Mouse (Mus musculus) MEL (cell line): Measurements from ENCODE around the gene Atg4a-ps.

Experiments
- BHLHE40 ChIP-seq: IDR thresholded peaks from 2 replicates; pipeline ENCODE4 v1.6.1; 2012; ENCODE audit warnings: low read depth, mild to moderate bottlenecking, inconsistent platforms, low read length, improper control_type of control experiment, borderline replicate concordance
- CHD1 ChIP-seq: IDR thresholded peaks from 2 replicates; pipeline ENCODE4 v1.6.1; 2012; ENCODE audit warnings: low read depth, mild to moderate bottlenecking, inconsistent platforms, low read length, improper control_type of control experiment
- CHD2 ChIP-seq: IDR thresholded peaks from 2 replicates; pipeline ENCODE4 v1.6.1; 2011; ENCODE audit warnings: low read length, improper control_type of control experiment
- CTCF ChIP-seq, 3 experiments: IDR thresholded peaks in 2 of 3; conservative IDR thresholded peaks in 1 of 3; 2 replicates each; pipeline ENCODE4 v1.5.1; 2011 to 2012; ENCODE audit warnings: low read length in 3 of 3, low read depth in 2 of 3, mild to moderate bottlenecking in 2 of 3, improper control_type of control experiment in 1 of 3, inconsistent platforms in 1 of 3, mixed read lengths in 1 of 3, moderate library complexity in 1 of 3; ENCODE audit not compliant: control insufficient read depth in 1 of 3, insufficient read depth in 1 of 3, poor library complexity in 1 of 3, severe bottlenecking in 1 of 3
- HCFC1 ChIP-seq: IDR thresholded peaks from 2 replicates; pipeline ENCODE4 v1.6.1; 2012; ENCODE audit warnings: low read depth, mild to moderate bottlenecking, inconsistent platforms, low read length, improper control_type of control experiment, moderate library complexity
- MAFK ChIP-seq: IDR thresholded peaks from 2 replicates; pipeline ENCODE4 v1.6.1; 2011; ENCODE audit warnings: low read depth, mild to moderate bottlenecking, low read length, improper control_type of control experiment, borderline replicate concordance
- MXI1 ChIP-seq: IDR thresholded peaks from 2 replicates; pipeline ENCODE4 v1.6.1; 2011; ENCODE audit warnings: mild to moderate bottlenecking, low read depth, low read length, improper control_type of control experiment
- POLR2A ChIP-seq, 2 experiments: IDR thresholded peaks; 2 replicates each; pipeline ENCODE4 v1.6.1; 2011 to 2012; ENCODE audit warnings: low read length in 2 of 2, mild to moderate bottlenecking in 2 of 2, control low read depth in 1 of 2, improper control_type of control experiment in 1 of 2, low read depth in 1 of 2, moderate library complexity in 1 of 2; ENCODE audit not compliant: control insufficient read depth in 1 of 2, insufficient read depth in 1 of 2, poor library complexity in 1 of 2
- RAD21 ChIP-seq: IDR thresholded peaks from 2 replicates; pipeline ENCODE4 v1.6.1; 2011; ENCODE audit warnings: mild to moderate bottlenecking, low read depth, low read length, improper control_type of control experiment
- USF1 ChIP-seq: IDR thresholded peaks from 2 replicates; pipeline ENCODE4 v1.6.1; 2014; ENCODE audit warnings: low read depth, mild to moderate bottlenecking, inconsistent platforms, low read length, improper control_type of control experiment, moderate library complexity
- ZKSCAN1 ChIP-seq: IDR thresholded peaks from 2 replicates; pipeline ENCODE4 v1.6.1; 2012; ENCODE audit warnings: low read depth, mild to moderate bottlenecking, inconsistent platforms, low read length, improper control_type of control experiment, moderate library complexity

GRCm38 (mm10) chr3:103637641-103638040 lies 8.2 kb downstream of the Atg4a-ps start:
- no peak for TF ChIP-seq CTCF (IDR thresholded peaks at IDR 0.05 in 2 of 3, conservative IDR thresholded peaks at IDR 0.05 in 1 of 3; ENCODE audit: control insufficient read depth in 1 of 3, insufficient read depth in 1 of 3, low read depth in 2 of 3, low read length in 3 of 3, poor library complexity in 1 of 3, severe bottlenecking in 1 of 3)
- TF ChIP-seq MXI1: no peak
- TF ChIP-seq BHLHE40: no peak
- TF ChIP-seq RAD21: no peak
- TF ChIP-seq HCFC1: no peak
- no peak for TF ChIP-seq ZKSCAN1
- TF ChIP-seq POLR2A (IDR thresholded peaks at IDR 0.05; ENCODE audit: control insufficient read depth in 1 of 2, insufficient read depth in 1 of 2, low read depth in 1 of 2, low read length in 2 of 2, poor library complexity in 1 of 2): no peak
- TF ChIP-seq MAFK: no peak
- no peak for TF ChIP-seq USF1
- TF ChIP-seq CHD2: no peak
- TF ChIP-seq CHD1: no peak
